Mouse (Mus musculus) c-Kit-positive CD71-positive TER-119-positive erythroid progenitor cells, embryonic 14.5 days (primary cell): ENCODE results near the gene Gng2.
"Not testable (repeated sequence)": the region's sequence is repeated elsewhere in the genome, so short reads cannot be mapped to it uniquely, and the experiment has no call there.

ENCODE experiments used
- DNase-seq: peaks from one replicate; pipeline ENCODE4 v3.0.0-alpha.2; 2013; ENCODE audit warnings: low spot score

Gng2 gene

GRCm38 (mm10) chr14:19935084-19935483, 42.3 kb downstream of the Gng2 start:
- no peak for DNase-seq

GRCm38 (mm10) chr14:19933314-19933713, 44.1 kb downstream of the Gng2 start:
- DNase-seq = no peak

- peak; percentile 37 for DNase-seq
These were observed 49.5 kb downstream of the Gng2 start for GRCm38 (mm10) chr14:19927879-19928278.

DNA sequence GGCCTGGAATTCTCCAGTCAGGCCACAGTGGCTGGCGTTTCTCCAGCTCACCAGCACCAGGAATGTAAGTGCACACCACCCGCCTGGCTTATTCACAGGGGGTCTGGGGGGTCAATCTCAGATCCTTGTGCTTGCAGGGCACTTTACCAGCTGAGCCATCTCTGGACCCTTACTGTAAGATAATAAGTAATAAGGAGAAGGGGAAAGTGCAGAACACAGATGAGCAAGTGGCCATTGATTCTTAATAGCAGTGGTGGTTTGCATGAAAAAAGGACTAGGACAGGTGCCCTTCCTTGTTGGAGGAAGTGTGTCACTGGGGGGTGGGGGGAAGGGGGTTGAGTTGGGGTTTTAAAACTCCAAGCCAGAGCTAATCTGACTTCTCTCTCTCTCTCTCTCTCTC, 50.3 kb downstream of the Gng2 start:
- DNase-seq = no peak

DNA sequence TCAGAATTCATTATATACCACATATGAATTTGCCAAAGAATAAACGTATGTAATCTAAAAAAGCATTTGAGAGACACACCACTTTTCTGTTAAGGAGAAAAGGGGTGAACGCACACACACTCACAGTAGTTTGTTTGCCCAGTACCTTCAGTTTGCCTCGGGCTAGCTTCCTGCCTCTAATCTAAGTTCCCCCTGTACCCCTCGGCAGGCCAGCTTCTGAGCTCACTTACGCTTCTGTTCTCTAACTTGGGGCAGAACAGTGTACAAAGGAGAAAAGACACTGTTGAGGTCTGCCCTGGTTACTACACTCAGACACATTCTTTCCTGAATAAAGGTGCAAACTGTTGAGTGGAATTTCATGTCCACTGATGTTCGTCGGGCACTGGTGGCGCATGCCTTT, 51.1 kb downstream of the Gng2 start:
- no peak for DNase-seq

GRCm38 (mm10) chr14:19925157-19925556, 52.3 kb downstream of the Gng2 start:
- no peak for DNase-seq

DNA sequence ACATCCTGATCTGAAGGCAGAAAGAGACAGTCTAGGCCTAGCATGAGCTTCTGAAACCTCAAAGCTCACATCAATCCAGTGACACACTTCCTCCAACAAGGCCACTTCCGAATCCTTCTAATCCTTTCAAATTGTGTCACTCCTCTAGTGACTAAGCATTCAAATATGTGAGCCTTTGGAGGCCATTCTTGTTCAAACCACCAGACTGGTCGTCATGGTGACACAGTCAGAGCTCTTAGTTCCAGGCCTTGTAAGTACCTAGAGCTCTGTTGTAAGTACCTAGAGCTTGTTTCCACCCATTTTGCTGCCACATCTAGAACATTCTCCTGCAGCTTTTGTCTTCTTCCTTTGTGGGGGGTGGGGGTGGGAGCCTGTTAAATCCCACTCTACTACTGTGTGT, 53.3 kb downstream of the Gng2 start:
- DNase-seq = no peak

GRCm38 (mm10) chr14:19920254-19920691, 57.2 kb downstream of the Gng2 start:
- no peak for DNase-seq

GRCm38 (mm10) chr14:19919789-19920188, 57.6 kb downstream of the Gng2 start:
- DNase-seq = no peak

DNA sequence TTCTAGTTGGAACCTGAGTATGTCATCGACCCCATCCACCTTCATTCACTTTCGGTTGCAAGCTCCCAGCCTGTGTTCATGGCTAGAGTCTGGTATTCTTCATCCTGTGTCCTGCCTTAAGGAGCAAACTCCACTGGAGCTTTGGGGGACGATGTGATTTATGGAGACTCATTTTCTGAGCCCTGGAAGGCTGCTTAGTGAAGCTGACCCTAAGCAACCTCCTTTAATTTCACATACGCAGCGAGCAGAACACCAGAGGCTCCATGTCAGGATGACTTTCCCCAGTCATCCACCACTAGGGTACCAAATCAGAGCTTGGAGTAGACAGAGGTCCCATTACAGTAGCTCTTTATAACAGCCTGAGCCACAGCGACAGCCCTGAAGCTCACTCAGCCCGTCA, 59.9 kb downstream of the Gng2 start:
- no peak for DNase-seq

DNA sequence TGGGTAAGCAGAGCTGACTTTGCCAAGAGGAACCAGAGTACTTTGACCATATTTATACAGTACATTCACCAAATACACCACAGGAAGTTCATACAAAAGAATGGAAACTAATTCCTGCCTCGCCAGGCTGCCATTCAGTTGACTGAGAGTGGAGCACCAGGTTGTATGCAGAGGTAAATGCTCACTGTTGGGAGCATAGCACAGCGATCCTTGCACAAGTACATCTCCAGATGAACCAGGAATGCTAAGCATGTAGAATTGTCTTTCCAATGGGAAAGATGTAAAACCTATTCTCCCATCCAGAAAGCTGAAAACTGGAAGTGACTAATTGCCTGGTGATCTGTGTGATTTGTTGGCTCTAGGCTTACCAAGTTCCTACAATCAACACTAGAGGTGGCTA, 61.1 kb downstream of the Gng2 start:
- DNase-seq = no peak

GRCm38 (mm10) chr14:19912891-19913290, 64.5 kb downstream of the Gng2 start:
- no peak for DNase-seq

- DNase-seq = no peak
These were observed 71.8 kb downstream of the Gng2 start for GRCm38 (mm10) chr14:19905615-19906014.

GRCm38 (mm10) chr14:19904821-19905220, 72.6 kb downstream of the Gng2 start:
- no peak for DNase-seq

DNA sequence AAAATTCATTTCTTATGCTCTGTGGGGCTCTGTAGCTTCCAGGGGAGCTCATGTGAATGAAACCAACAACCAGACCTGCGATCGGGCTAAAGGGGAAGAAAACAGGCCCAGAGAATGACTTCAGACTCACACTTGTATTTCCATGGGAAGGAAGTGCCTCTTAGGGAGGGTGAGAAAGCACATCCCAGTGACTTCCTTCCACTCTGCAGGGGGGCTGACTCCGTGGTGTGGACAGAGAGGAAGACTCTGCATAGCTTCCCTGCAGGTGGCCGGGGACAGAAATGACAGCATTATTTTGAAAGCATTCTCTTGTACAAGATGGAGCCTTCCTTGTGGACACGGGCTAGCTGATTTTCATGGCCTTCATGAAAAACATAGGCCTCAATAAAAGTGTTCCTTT, 73.4 kb downstream of the Gng2 start:
- no peak for DNase-seq

DNA sequence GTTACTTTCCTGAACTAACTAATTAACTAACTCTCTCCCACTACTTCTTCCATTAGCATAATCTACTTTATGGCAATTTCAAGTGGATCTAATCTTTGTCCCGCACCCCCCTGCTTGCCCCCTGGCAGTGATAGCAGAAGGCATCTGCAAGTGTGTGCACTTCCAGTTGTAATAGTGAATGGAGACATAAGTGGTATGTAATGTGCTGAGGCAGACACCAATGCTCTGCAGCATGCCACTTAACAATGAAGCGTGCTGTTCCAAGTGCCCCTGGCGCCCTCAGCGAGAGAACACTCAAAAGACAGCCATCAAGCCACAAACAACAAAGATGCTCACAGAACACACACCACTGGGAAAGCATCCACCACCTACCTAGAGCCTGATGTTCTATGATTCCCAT, 76.9 kb downstream of the Gng2 start:
- DNase-seq = no peak

GRCm38 (mm10) chr14:19887569-19887968, 89.9 kb downstream of the Gng2 start:
- no peak for DNase-seq

GRCm38 (mm10) chr14:19884431-19884830, 93.0 kb downstream of the Gng2 start:
- not testable (repeated sequence) for DNase-seq

- DNase-seq = no peak
These were observed 103.1 kb downstream of the Gng2 start for GRCm38 (mm10) chr14:19874201-19874807.

DNA sequence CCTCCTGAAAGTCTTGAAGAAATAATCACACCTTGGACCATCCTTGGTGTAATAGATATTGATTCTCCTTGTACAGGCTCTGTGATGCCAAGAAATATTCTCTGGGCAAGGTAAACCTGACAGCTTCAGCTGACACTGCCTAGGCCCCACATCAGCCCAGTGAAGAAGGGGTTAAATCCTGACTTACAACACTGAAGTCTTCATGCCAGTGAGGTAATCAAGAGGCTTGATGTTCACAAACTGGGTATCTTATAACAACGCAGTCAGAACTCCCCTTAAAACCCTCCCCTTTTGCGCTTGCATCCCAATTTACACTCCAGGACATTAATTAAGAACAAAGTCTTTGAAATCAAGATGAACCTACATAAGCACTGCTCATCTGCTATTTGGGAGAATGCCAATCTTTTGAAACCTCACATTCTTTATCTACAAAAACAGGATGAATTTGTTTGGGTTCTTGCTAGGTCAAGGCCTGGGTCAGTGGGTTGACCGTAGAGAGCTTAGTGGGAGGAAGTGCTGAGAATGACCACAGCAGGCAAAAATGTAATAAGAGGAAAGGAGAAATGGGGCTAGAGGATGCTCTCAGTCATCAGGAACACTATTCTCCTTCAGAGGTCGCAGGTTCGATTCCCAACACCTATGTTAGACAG, 110.0 kb downstream of the Gng2 start:
- DNase-seq = no peak

DNA sequence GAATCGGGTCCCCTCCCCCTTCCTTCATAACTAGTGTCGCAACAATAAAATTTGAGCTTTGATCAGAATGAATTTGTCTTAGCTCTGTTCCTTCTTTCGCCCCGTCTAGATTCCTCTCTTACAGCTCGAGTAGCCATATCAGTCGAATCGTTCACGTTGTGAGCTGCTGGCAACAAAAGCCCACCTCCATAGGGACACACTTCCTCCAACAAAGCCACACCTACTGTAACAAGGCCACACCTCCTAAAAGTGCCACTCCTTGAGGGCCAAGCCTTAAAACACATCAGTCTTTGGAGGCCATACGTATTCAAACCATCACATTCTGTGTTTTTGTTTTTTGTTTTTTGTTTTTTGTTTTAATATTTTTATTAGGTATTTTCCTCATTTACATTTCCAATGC, 112.3 kb downstream of the Gng2 start:
- DNase-seq = not testable (repeated sequence)

- DNase-seq = no peak
These were observed 115.9 kb downstream of the Gng2 start for GRCm38 (mm10) chr14:19861311-19862080.

DNA sequence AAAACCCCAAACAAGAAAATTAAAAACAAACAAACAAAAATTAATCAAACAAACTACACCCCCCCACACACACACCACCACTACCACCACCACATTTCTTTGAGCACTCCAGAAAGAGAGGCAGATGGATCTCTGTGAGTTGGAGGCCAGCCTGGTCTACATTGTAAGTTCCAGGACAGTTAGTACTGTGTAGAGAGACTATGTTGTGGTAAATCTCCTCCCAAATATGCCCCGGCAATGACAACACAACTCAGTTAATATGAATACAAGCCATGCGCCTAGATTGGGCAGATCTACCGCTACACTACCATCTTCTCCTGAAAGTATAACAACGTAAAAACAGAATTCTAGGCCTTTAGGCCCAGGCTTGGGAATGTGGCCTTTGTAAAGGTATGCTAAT, 117.1 kb downstream of the Gng2 start:
- DNase-seq = no peak
